Mouse (Mus musculus): Measurements from ENCODE around the gene Mboat1. TPM values are rescaled to one million over a fixed set of nuclear protein-coding genes. Genes with fewer than 3 reads are reported as not detected.

Mboat1 gene
- 1.0 and 1.4 TPM in 2 replicates for total RNA-seq (2014; rRNA removed; ENCODE audit: low replicate concordance)
- polyA plus RNA-seq (2015; fragmentation: Nextera tagmentation; extraction: Ambion mirVana), result 1.6 TPM in 2 replicates

- H3K4me2 ChIP-seq (ENCODE audit: low read depth, low read length), result peak within 1 kb of the TSS; percentile 72
- TF ChIP-seq CTCF (IDR thresholded peaks at IDR 0.05; ENCODE audit: low read depth) (no peak), EP300 (IDR thresholded peaks at IDR 0.05; ENCODE audit: low read depth) (no peak)
- H3K27ac ChIP-seq (ENCODE audit: low read depth), result no peak within 1 kb of the TSS
- peak; percentile 90 for ATAC-seq (ENCODE audit: insufficient read depth, low read depth)
- H3K36me3 ChIP-seq (replicated peaks; ENCODE audit: control insufficient read depth, insufficient read depth, low read length), result no peaks in the 10 kb centered on the region
- peak within 1 kb of the TSS; percentile 54 for H3K4me3 ChIP-seq (ENCODE audit: low read depth, low read length)
- WGBS, result 1% methylated on average over 47 of the region's 55 CpGs
- 0 out of 2 replicates have a peak, but pooled peaks cover 4% of the 10 kb centered on the region for H3K27me3 ChIP-seq (ENCODE audit: control insufficient read depth, insufficient read depth, low read length)
- no peaks in the 10 kb centered on the region for H3K9me3 ChIP-seq (replicated peaks; ENCODE audit: control insufficient read depth, low read length)
- 0 out of 2 replicates have a peak, but pooled peaks cover 3% of the 10 kb centered on the region for H3K4me1 ChIP-seq (ENCODE audit: control insufficient read depth, insufficient read depth)
- peak within 1 kb of the TSS; percentile 52 for H3K9ac ChIP-seq (replicated peaks; ENCODE audit: low read depth, low read length)
- peak; percentile 42 for DNase-seq (ENCODE audit: low spot score)
Observed at GRCm38 (mm10) chr13:30136243-30136922, at the start of gene Mboat1. Gene Mboat1, plus strand, starts transcription at chr13:30136489.

- no peak for DNase-seq (ENCODE audit: low spot score)
Observed at GRCm38 (mm10) chr13:30093086-30093485, 43.2 kb upstream of the Mboat1 start.

GRCm38 (mm10) chr13:30095851-30096250, 40.4 kb upstream of the Mboat1 start:
- Histone ChIP-seq H3K4me1 (ENCODE audit: control insufficient read depth, insufficient read depth) (peaks cover 3% of the 10 kb centered on the region; the same call in 1 of the 2 replicates), H3K9me3 (replicated peaks; ENCODE audit: control insufficient read depth, low read length) (no peaks in the 10 kb centered on the region), H3K9ac (replicated peaks; ENCODE audit: low read depth, low read length) (no peak overlapping the region), H3K27me3 (ENCODE audit: control insufficient read depth, insufficient read depth, low read length) (no peaks in the 10 kb centered on the region), H3K4me2 (ENCODE audit: low read depth, low read length) (no peak overlapping the region), H3K36me3 (replicated peaks; ENCODE audit: control insufficient read depth, insufficient read depth, low read length) (no peaks in the 10 kb centered on the region), H3K4me3 (ENCODE audit: low read depth, low read length) (no peak overlapping the region), H3K27ac (ENCODE audit: low read depth) (no peak overlapping the region)
- DNase-seq (ENCODE audit: low spot score) (no peak), ATAC-seq (ENCODE audit: insufficient read depth, low read depth) (no peak)
- TF ChIP-seq CTCF (IDR thresholded peaks at IDR 0.05; ENCODE audit: low read depth) (no peak), EP300 (IDR thresholded peaks at IDR 0.05; ENCODE audit: low read depth) (no peak)
- 49% methylated on average over 4 of the region's 4 CpGs for WGBS

More at GRCm38 (mm10) chr13:30093086-30093485, 43.2 kb upstream of the Mboat1 start:
- Histone ChIP-seq H3K4me3 (ENCODE audit: low read depth, low read length) (no peak overlapping the region), H3K27ac (ENCODE audit: low read depth) (no peak overlapping the region), H3K4me1 (ENCODE audit: control insufficient read depth, insufficient read depth) (peaks cover 3% of the 10 kb centered on the region; the same call in 1 of the 2 replicates), H3K9ac (replicated peaks; ENCODE audit: low read depth, low read length) (no peak overlapping the region), H3K4me2 (ENCODE audit: low read depth, low read length) (no peak overlapping the region), H3K9me3 (replicated peaks; ENCODE audit: control insufficient read depth, low read length) (no peaks in the 10 kb centered on the region), H3K36me3 (replicated peaks; ENCODE audit: control insufficient read depth, insufficient read depth, low read length) (no peaks in the 10 kb centered on the region), H3K27me3 (ENCODE audit: control insufficient read depth, insufficient read depth, low read length) (no peaks in the 10 kb centered on the region)
- no peak for TF ChIP-seq EP300 (IDR thresholded peaks at IDR 0.05; ENCODE audit: low read depth)
- TF ChIP-seq CTCF (IDR thresholded peaks at IDR 0.05; ENCODE audit: low read depth), result peak; percentile 46
- WGBS, result 41% methylated on average over 2 of the region's 2 CpGs
- ATAC-seq (ENCODE audit: insufficient read depth, low read depth), result no peak

- 51% methylated on average over 4 of the region's 4 CpGs for WGBS
- ATAC-seq (ENCODE audit: insufficient read depth, low read depth) (no peak), DNase-seq (ENCODE audit: low spot score) (no peak)
- H3K4me2 ChIP-seq (ENCODE audit: low read depth, low read length), result no peak overlapping the region
- peaks cover 3% of the 10 kb centered on the region; the same call in 1 of the 2 replicates for H3K4me1 ChIP-seq (ENCODE audit: control insufficient read depth, insufficient read depth)
- H3K36me3 ChIP-seq (replicated peaks; ENCODE audit: control insufficient read depth, insufficient read depth, low read length), result no peaks in the 10 kb centered on the region
- no peak overlapping the region for H3K4me3 ChIP-seq (ENCODE audit: low read depth, low read length)
- H3K9ac ChIP-seq (replicated peaks; ENCODE audit: low read depth, low read length), result no peak overlapping the region
- TF ChIP-seq EP300 (IDR thresholded peaks at IDR 0.05; ENCODE audit: low read depth) (no peak), CTCF (IDR thresholded peaks at IDR 0.05; ENCODE audit: low read depth) (no peak)
- H3K27ac ChIP-seq (ENCODE audit: low read depth), result no peak overlapping the region
- H3K27me3 ChIP-seq (ENCODE audit: control insufficient read depth, insufficient read depth, low read length), result no peaks in the 10 kb centered on the region
- no peaks in the 10 kb centered on the region for H3K9me3 ChIP-seq (replicated peaks; ENCODE audit: control insufficient read depth, low read length)
Observed at GRCm38 (mm10) chr13:30096536-30096935, 39.8 kb upstream of the Mboat1 start.

GRCm38 (mm10) chr13:30109001-30109600, 27.2 kb upstream of the Mboat1 start:
- Histone ChIP-seq H3K36me3 (replicated peaks; ENCODE audit: control insufficient read depth, insufficient read depth, low read length) (no peaks in the 10 kb centered on the region), H3K27ac (ENCODE audit: low read depth) (no peak overlapping the region), H3K9ac (replicated peaks; ENCODE audit: low read depth, low read length) (no peak overlapping the region), H3K4me1 (ENCODE audit: control insufficient read depth, insufficient read depth) (no peaks in the 10 kb centered on the region), H3K9me3 (replicated peaks; ENCODE audit: control insufficient read depth, low read length) (no peaks in the 10 kb centered on the region), H3K27me3 (ENCODE audit: control insufficient read depth, insufficient read depth, low read length) (no peaks in the 10 kb centered on the region), H3K4me3 (ENCODE audit: low read depth, low read length) (no peak overlapping the region), H3K4me2 (ENCODE audit: low read depth, low read length) (no peak overlapping the region)
- no peak for DNase-seq (ENCODE audit: low spot score)
- 70% methylated on average over 4 of the region's 4 CpGs for whole genome bisulfite sequencing
- TF ChIP-seq EP300 (IDR thresholded peaks at IDR 0.05; ENCODE audit: low read depth) (no peak), CTCF (IDR thresholded peaks at IDR 0.05; ENCODE audit: low read depth) (no peak)
- no peak for ATAC-seq (ENCODE audit: insufficient read depth, low read depth)

Measured in heart, postnatal 0 days (tissue).